Mouse (Mus musculus) olfactory bulb, adult 2 months (tissue): ENCODE measurements around the gene Bloc1s1. TPM values are rescaled to one million over a fixed set of nuclear protein-coding genes. Genes with fewer than 3 reads are reported as not detected.
A peak's percentile ranks its signal among the peaks of the same experiment; 100 is the strongest.

Source experiments
- H3K27ac ChIP-seq: fragments of 200-500 bp; 2 replicates; pipeline ENCODE4 v1.5.1; 2012; ENCODE audit warnings: low read depth, low read length; ENCODE audit not compliant: insufficient read depth
- H3K4me1 ChIP-seq: fragments of 200-500 bp; 2 replicates; pipeline ENCODE4 v1.6.1; 2012; ENCODE audit warnings: low read length; ENCODE audit not compliant: control insufficient read depth, insufficient read depth
- H3K4me3 ChIP-seq: fragments of 200-500 bp; 2 replicates; pipeline ENCODE4 v1.5.1; 2012; ENCODE audit warnings: mild to moderate bottlenecking, low read depth, low read length, moderate library complexity; ENCODE audit not compliant: insufficient read depth
- CTCF ChIP-seq: fragments of 200-500 bp; IDR thresholded peaks from 2 replicates; pipeline ENCODE4 v1.5.1; 2012; ENCODE audit warnings: low read depth, mild to moderate bottlenecking, low read length, moderate library complexity; ENCODE audit not compliant: insufficient read depth
- POLR2A ChIP-seq: fragments of 200-500 bp; IDR thresholded peaks from 2 replicates; pipeline ENCODE4 v1.6.1; 2012; ENCODE audit warnings: mild to moderate bottlenecking, low read depth, low read length, moderate library complexity; ENCODE audit not compliant: insufficient read depth
- WGBS: fragments of 180-500 bp; shearing (Covaris S2); methylation state at CpG from one replicate; pipeline ENCODE4 v1.1.7; 2018; 5-methylcytosine and 5-hydroxymethylcytosine counted together
- polyA plus RNA-seq: library from polyadenylated mRNA; stranded (reverse); fragments of >200 nt; gene quantifications from 2 replicates; pipeline ENCODE4 v1.2.4, GENCODE M21; 2012; ENCODE audit warnings: low replicate concordance; ENCODE audit not compliant: missing spikeins, insufficient read depth, insufficient read length

The Bloc1s1 gene
- not detected in 2 replicates for polyA plus RNA-seq

DNA sequence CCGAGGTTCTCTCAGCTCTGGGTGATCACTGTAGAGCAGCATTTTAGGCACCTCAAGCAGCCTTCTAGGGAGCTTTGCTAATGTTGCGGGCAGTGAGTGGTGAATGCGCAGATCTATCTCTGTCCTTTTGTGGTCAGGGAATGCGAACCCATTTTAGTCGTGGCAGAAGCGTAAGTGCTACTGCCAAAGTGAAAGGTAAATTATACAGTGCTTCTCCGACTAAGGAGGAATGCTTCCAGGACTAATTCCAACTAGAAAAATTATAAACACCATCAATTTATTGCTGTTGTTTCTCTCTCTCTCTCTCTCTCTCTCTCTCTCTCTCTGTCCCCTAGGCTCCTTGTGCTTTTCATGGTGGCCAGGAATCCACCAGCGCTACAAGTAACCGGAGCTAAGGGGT lies at the start of gene Bloc1s1:
Gene Bloc1s1 (minus strand): TSS at position 101 of the 400 bp plus-strand sequence.
- 27% methylated on average over 9 of the region's 9 CpGs for WGBS
- H3K4me1 ChIP-seq: peaks cover 17% of the 10 kb centered on the region
- TF ChIP-seq CTCF: no peak
- TF ChIP-seq POLR2A: no peak
- H3K27ac ChIP-seq: peak within 1 kb of the TSS; percentile 95
- peak within 1 kb of the TSS; percentile 85 for H3K4me3 ChIP-seq

DNA sequence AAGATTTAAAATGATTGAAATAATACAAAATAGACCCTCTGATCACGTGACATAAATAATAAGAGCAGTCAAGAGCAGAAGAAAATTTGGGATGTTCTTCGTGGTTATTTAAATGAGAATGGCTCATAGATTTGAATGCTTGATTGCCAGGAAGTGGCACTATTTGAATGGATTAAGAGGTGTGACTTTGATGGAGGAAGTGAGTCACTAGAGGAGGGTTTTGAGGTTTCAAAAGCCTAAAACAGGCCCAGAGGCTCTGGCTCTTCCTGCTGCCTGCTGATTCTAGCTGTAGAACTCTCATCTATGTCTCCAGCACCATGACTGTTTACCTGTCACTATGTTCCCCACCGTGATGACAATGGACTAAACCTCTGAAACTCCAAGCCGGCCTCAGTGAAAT lies 49.0 kb upstream of the Bloc1s1 start:
- H3K4me1 ChIP-seq: no peaks in the 10 kb centered on the region
- H3K27ac ChIP-seq: no peak overlapping the region

DNA sequence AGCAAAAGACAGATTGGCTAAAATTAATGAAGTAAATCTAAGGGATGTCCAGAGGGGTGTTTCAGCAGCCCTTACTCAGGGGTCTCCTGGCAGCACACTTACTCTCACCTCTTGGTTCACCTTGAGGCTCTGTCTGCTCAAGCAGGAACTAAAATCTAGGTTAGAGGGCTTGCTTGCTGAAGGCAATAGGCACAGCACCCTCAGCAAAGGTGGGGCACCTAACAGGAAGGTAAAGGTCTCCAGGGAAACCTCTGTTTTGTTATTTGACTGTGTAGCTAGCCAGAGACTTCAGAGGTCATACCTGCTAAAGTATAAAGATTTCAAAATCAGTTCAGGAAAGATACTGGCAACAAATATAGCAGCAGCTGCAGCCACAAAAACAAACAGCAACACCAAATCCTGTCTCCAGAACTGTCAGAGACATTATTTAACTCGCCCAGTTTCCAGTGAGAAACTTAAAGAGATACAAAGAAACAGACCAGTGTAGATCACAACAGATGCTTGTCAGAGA lies 47.0 kb upstream of the Bloc1s1 start:
- TF ChIP-seq CTCF: no peak
- no peak for TF ChIP-seq POLR2A
- H3K4me1 ChIP-seq: no peaks in the 10 kb centered on the region
- H3K4me3 ChIP-seq: no peak overlapping the region
- no peak overlapping the region for H3K27ac ChIP-seq
- 50% methylated on average over 1 of the region's 1 CpGs for WGBS

More for the DNA sequence above, 49.0 kb upstream of the Bloc1s1 start:
- WGBS: 78% methylated on average over 4 of the region's 4 CpGs
- H3K4me3 ChIP-seq: no peak overlapping the region
- TF ChIP-seq CTCF (no peak), POLR2A (no peak)

DNA sequence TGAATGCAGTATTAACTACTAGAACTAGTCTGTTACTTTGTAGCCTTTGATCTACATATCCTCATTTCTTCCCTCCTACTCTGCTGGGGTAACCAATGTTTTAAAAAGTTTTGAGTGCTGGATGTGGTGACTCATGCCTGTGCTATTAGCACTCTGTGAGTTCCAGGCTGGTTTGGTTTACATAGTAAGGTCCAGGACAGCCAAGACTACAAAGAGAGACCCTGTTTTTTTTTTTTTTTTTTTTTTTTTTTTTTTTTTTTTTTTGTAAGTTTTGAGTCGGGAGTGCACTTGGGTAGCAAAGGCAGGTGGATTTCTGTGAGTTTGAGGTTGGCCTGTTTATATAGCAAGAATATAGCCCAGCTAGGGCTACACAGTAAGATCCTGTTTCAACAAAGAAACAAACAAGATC lies 44.5 kb upstream of the Bloc1s1 start:
- Histone ChIP-seq H3K27ac (no peak overlapping the region), H3K4me1 (no peaks in the 10 kb centered on the region), H3K4me3 (no peak overlapping the region)
- no peak for TF ChIP-seq POLR2A
- TF ChIP-seq CTCF: no peak
- 32% methylated on average over 1 of the region's 1 CpGs for WGBS

DNA sequence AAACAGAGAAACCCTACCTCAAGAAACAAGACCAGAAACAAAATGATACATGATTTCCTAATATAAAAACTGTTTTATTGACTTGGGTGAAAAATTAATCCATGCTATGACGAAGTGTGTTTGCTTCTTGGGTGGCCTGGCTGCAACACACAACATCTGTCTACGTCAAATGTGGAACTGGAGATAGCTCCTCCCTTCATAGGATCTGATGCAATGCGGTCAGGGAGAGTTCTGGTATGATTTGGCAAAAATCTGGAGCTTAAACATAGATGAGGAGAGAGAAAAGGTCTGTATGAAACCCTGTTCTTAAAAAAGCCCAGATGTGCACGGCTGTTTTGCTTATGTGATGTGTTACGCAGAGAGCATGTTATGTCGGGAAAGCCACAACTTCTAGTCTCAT lies 42.0 kb upstream of the Bloc1s1 start:
- Histone ChIP-seq H3K4me3 (no peak overlapping the region), H3K27ac (no peak overlapping the region), H3K4me1 (no peaks in the 10 kb centered on the region)
- no peak for TF ChIP-seq POLR2A
- TF ChIP-seq CTCF: no peak
- 90% methylated on average over 6 of the region's 6 CpGs for WGBS

DNA sequence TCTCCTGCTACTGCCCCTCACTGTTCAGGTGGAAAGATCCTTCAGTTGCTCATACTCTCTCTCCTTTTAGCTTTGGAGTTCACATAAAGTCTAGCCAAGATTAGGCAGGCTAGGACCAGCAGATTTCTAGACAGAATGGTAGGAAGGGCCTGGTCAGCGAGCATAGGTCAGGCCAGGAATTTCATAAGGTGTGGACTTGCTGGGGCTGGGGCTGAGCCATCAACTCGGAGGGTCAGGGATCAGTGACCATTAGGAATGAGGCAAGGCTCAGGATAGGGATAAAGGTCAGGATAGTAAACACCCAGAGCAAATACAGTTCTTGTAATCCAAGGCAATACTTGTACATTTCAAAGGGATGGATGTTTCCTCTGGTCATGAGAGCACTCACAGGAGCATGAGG lies 41.1 kb upstream of the Bloc1s1 start:
- Histone ChIP-seq H3K27ac (no peak overlapping the region), H3K4me1 (no peaks in the 10 kb centered on the region), H3K4me3 (no peak overlapping the region)
- TF ChIP-seq POLR2A: no peak
- no peak for TF ChIP-seq CTCF
- 80% methylated on average over 2 of the region's 2 CpGs for WGBS

DNA sequence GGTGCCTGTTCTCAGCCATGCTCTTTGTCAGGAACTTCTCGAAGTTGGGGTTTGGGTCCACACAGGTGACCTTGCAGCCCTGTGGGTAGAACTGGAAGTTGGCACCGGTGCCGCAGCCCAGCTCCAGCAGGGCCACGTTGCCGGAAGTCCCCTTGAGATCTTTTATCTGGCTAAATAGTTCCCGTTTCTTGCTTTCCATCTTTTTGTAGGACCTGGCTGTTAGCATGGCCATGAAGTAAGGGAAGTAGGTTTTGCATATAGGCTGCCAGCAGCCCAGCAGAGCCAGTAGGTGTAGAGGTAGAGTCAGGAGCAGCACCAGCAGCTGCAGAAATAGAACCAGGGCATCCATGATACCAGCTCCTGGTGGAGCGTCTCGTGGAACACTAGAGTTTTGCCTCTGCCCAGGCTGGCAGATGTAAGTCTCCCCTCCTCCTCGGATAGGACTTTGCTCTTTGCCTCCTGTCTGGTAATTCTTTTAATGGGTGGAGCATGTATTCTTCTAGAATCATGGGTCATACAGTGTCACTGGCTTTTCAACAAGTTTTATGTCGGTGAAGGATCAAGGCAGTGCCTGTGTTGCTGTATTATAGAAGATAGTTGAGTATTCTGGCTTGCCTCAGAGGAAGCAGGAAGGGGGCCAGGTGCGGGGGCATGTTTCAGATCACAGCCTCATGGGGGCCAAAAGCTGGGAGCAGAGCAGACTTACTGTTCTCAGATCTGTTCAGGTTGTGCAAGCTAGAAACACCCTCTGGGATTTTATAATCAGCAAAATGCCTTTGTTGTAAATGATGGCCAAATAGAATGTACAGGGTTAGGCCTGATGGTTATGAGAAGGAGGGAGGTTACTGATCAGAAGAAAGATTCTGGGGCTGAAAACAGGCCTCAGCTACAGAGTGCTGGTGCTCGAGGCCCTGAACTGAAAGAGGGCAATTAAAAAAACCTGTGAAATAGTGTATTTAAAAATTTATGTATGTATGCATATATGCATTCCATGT lies 37.1 kb upstream of the Bloc1s1 start, which contains the start of gene Mettl7b:
Gene Mettl7b (minus strand): TSS at position 399 of the 995 bp plus-strand sequence.
- H3K4me1 ChIP-seq: no peaks in the 10 kb centered on the region
- no peak within 1 kb of the TSS for H3K27ac ChIP-seq
- TF ChIP-seq CTCF (no peak), POLR2A (no peak)
- H3K4me3 ChIP-seq: no peak within 1 kb of the TSS
- 87% methylated on average over 12 of the region's 12 CpGs for WGBS

DNA sequence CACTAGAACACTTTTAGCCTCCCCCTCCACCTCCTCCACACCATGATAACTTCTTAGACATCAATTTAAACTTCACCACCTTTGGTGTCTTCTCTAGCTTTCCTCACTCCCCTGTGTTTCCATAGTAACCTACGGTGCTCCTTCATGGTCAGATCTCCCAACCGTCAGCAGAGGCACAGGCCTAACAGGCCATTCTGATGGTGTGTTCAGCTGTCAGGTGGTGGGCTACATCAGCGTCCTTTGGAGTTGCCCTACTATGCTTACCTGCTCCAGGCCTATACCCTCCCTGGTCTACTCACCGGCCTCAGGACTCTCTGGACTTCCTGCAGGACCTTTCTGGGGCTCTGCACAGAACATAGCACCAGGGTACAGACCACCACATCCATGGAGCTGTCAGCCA lies 36.3 kb upstream of the Bloc1s1 start:
- no peak overlapping the region for H3K27ac ChIP-seq
- WGBS: 80% methylated on average over 4 of the region's 4 CpGs
- TF ChIP-seq POLR2A (no peak), CTCF (no peak)

DNA sequence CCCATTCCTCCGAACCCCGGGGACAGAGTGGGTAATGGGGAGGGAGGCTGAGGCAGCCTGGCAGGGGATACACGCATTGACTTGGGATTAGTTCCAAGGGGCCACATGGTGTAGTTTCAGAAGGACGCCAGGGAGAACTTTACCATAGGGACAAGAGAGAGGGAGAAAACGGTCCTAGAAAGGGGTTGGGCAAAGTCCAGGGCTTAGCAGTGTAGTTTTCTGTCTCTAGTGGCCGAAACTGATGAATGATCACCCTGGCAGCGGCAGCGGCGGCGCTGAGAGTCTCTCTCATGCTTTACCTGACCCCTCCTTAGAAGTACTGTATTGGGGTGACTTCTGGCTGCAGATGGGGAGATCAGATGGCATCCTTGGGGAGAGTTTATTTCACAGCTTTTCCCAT lies 34.5 kb upstream of the Bloc1s1 start:
- H3K4me3 ChIP-seq: no peak overlapping the region
- TF ChIP-seq POLR2A: no peak
- TF ChIP-seq CTCF: no peak
- 76% methylated on average over 10 of the region's 10 CpGs for WGBS

More for the DNA sequence above, 36.3 kb upstream of the Bloc1s1 start:
- no peak overlapping the region for H3K4me3 ChIP-seq
- H3K4me1 ChIP-seq: no peaks in the 10 kb centered on the region

DNA sequence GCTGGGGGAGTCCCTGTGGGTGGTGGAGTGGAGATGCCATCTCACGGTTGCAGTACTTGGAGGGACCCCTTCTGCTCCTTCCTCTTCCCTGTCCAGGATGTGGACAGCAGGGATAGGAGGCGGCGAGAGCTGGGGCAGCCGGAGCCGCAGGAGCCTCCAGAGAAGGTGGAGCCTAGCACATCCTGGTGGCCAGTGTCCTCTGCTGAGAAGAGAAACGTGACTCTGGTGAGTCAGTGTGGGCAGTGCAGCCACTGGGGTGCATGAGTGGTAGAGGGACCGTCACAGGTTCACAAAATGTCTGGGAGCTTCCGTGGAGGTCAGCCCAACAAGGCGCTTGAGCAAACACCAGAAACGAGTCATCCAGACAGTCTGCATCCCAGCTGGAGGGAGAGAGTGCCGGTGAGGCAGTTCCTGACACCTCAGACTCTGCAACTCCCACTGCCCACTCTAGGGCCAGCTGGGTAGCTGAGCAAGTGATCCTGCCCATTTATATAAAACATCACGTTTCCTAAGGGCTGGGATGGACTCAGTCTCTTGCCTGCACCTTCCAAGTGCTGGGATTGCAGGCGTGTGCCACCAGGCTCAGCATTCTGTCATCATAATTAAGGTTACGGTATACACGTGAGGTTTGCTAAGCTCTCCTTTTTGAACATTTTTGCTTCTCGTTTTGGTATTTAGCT lies 26.5 kb upstream of the Bloc1s1 start:
- 66% methylated on average over 16 of the region's 16 CpGs for WGBS
- Histone ChIP-seq H3K4me1 (no peaks in the 10 kb centered on the region), H3K27ac (no peak overlapping the region), H3K4me3 (no peak overlapping the region)
- no peak for TF ChIP-seq POLR2A
- no peak for TF ChIP-seq CTCF

More for the DNA sequence above, 34.5 kb upstream of the Bloc1s1 start:
- Histone ChIP-seq H3K27ac (no peak overlapping the region), H3K4me1 (no peaks in the 10 kb centered on the region)
